Mouse (Mus musculus): ENCODE results near the gene Kcnip1.

DNA sequence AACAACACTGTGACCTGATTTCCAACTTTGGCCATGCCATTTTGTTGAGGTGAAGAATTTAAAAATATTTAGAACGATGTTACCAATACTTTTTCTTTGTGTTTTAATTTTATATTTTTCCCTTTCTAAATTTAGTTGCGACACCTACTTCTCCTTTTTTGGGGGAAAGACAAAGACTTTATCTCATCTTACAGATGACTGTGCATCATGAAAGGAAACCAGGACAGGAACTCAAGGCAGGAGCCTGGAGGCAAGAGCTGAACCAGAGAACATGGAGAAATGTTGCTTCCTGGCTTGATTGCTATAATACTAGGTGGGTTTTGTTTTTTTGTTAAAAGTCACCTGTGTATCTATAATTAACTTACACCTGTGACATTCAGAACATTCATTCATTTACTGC, 355.8 kb downstream of the Kcnip1 start:
- no peak for TF ChIP-seq EP300 (IDR thresholded peaks at IDR 0.05; ENCODE audit: low read length)
- no peak for TF ChIP-seq MAX (IDR thresholded peaks at IDR 0.05; ENCODE audit: low read length)
- no peak for TF ChIP-seq ZNF384 (IDR thresholded peaks at IDR 0.05; ENCODE audit: low read depth, low read length)
- TF ChIP-seq POLR2A (IDR thresholded peaks at IDR 0.05; ENCODE audit: low read depth, low read length): no peak
- no peak for TF ChIP-seq CTCF (conservative IDR thresholded peaks at IDR 0.05 in 1 of 2, IDR thresholded peaks at IDR 0.05 in 1 of 2; ENCODE audit: low read depth in 2 of 2, low read length in 2 of 2)
- TF ChIP-seq JUN (IDR thresholded peaks at IDR 0.05; ENCODE audit: insufficient read depth, low read depth, low read length): no peak
